Mouse (Mus musculus) spleen, postnatal 4 days (tissue): Measurements from ENCODE around the gene Il10ra.

ENCODE experiments used
- DNase-seq, 2 experiments: peaks; one replicate each; pipeline ENCODE4 v3.0.0; 2022; ENCODE audit warnings: low spot score in 2 of 2

The Il10ra gene

GRCm38 (mm10) chr9:45205143-45205542 lies 63.8 kb downstream of the Il10ra start:
- DNase-seq = no peak
